Mouse (Mus musculus) liver, embryonic 14.5 days (tissue): ENCODE results near the gene Phip.

ENCODE experiments used
- CTCF ChIP-seq: IDR thresholded peaks from 2 replicates; pipeline ENCODE4 v1.5.1; 2016; ENCODE audit warnings: antibody characterized with exemption, low read depth, control low read depth
- EP300 ChIP-seq: IDR thresholded peaks from 2 replicates; pipeline ENCODE4 v1.6.1; 2016; ENCODE audit warnings: antibody characterized with exemption, low read depth

GRCm38 (mm10) chr9:82831891-82832290 is 143.4 kb downstream of the Phip start:
- TF ChIP-seq CTCF (no peak), EP300 (no peak)
